Mouse (Mus musculus): ENCODE measurements at regions not wholly inside any gene's neighbourhood (a gene's known extent, or its start where the extent isn't known, plus 50 kb on each side); places are given as distances from the start of the nearest gene placed in this dataset.
"Not testable (repeated sequence)": the region's sequence is repeated elsewhere in the genome, so short reads cannot be mapped to it uniquely, and the experiment has no call there.

GRCm38 (mm10) chrX:50576824-50577223 lies 148.5 kb upstream of the Olfr1324 start:
- ATAC-seq (ENCODE audit: insufficient number of reproducible peaks, insufficient read depth, low FRiP score, low TSS enrichment, low read depth): no peak
- Histone ChIP-seq H3K4me3 (replicated peaks) (no peak overlapping the region), H3K9me3 (no peaks in the 10 kb centered on the region), H3K9ac (replicated peaks) (no peak overlapping the region), H3K4me1 (replicated peaks) (no peaks in the 10 kb centered on the region), H3K27ac (no peak overlapping the region), H3K36me3 (peaks cover 31% of the 10 kb centered on the region; the same call in 1 of the 2 replicates), H3K27me3 (no peaks in the 10 kb centered on the region), H3K4me2 (no peak overlapping the region)
- 60% methylated on average over 7 of the region's 7 CpGs for WGBS

DNA sequence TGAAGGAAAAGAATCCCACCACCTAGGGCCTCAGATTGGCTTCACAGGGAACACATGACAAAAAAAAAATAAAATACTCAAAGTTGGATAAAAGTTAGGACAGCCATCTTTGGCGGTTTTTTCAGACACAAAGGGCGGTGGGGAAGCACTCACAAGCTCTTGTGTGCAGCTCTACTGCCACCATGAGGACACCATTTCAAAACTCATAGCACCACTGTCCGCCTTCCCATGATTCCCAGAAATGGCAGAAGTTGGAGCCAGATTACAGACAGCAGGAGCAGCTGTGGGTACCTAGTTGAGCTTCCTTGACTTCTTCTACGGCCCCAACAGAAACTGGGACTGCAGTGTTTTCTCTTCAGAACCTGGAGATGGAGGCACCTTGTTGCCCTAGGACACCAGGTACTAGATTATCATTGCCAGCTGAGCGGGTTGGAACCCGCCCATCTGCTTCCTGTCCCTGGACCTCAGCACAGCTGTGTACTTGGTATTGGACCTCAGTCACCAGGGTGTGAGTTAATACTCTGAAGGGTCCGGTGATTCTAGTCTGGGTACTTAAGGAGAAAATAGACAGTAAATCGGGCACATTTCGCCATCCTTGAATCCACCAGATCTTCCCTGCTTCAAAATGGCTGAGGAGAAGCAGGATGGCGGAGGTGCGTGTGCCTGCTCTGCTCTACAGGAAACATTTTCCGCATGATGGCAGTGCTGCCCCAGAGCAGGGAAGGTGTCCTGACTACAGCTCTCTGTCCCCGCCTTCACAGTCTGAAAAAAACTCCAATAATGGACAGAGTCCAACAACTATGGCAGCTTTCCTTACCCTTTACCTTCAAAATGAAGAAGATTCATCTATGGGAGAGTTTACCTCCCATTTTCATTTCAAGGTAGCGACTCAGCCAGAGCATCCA lies 144.1 kb upstream of the Olfr1324 start:
- H3K9me3 ChIP-seq; ATAC-seq (ENCODE audit: insufficient number of reproducible peaks, insufficient read depth, low FRiP score, low TSS enrichment, low read depth); H3K27me3 ChIP-seq; H3K4me2 ChIP-seq; H3K4me1 ChIP-seq (replicated peaks); H3K9ac ChIP-seq (replicated peaks); H3K27ac ChIP-seq: not testable (repeated sequence)
- peak overlapping the region; percentile 16; the same call in 1 of the 2 replicates for H3K4me3 ChIP-seq (replicated peaks)
- WGBS: 71% methylated on average over 14 of the region's 14 CpGs
- peaks cover 22% of the 10 kb centered on the region; the same call in 1 of the 2 replicates for H3K36me3 ChIP-seq

GRCm38 (mm10) chrX:50569087-50569486 lies 140.8 kb upstream of the Olfr1324 start:
- H3K4me2 ChIP-seq: no peak overlapping the region
- no peaks in the 10 kb centered on the region for H3K4me1 ChIP-seq (replicated peaks)
- 67% methylated on average over 6 of the region's 6 CpGs for WGBS
- no peaks in the 10 kb centered on the region for H3K27me3 ChIP-seq
- no peak overlapping the region for H3K27ac ChIP-seq
- H3K9me3 ChIP-seq: no peaks in the 10 kb centered on the region
- no peak overlapping the region for H3K4me3 ChIP-seq (replicated peaks)
- no peak overlapping the region for H3K9ac ChIP-seq (replicated peaks)
- H3K36me3 ChIP-seq: peaks cover 31% of the 10 kb centered on the region; the same call in 1 of the 2 replicates
- no peak for ATAC-seq (ENCODE audit: insufficient number of reproducible peaks, insufficient read depth, low FRiP score, low TSS enrichment, low read depth)

DNA sequence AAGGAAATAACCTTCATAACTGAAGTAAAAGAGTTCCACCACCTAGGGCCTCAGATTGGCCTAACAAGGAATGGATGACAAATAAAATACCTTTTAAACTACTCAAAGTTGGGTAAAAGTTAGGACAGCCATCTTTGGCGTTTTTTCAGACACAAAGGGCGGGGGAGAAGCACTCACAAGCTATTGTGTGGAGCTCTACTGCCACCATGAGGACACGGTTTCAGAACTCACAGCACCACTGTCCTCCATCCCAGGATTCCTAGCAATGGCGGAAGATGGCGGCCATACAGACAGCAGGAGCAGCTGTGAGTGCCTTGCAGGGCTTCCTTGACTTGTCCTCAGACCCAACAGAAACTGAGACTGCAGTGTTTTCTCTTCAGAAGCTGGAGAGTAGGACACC lies 138.0 kb upstream of the Olfr1324 start:
- Histone ChIP-seq H3K4me1 (replicated peaks) (no peaks in the 10 kb centered on the region), H3K27me3 (no peaks in the 10 kb centered on the region), H3K9me3 (no peaks in the 10 kb centered on the region), H3K4me2 (no peak overlapping the region), H3K27ac (no peak overlapping the region), H3K4me3 (replicated peaks) (no peak overlapping the region), H3K36me3 (peaks cover 32% of the 10 kb centered on the region; the same call in 1 of the 2 replicates), H3K9ac (replicated peaks) (no peak overlapping the region)
- WGBS: 57% methylated on average over 5 of the region's 5 CpGs
- ATAC-seq (ENCODE audit: insufficient number of reproducible peaks, insufficient read depth, low FRiP score, low TSS enrichment, low read depth): no peak

DNA sequence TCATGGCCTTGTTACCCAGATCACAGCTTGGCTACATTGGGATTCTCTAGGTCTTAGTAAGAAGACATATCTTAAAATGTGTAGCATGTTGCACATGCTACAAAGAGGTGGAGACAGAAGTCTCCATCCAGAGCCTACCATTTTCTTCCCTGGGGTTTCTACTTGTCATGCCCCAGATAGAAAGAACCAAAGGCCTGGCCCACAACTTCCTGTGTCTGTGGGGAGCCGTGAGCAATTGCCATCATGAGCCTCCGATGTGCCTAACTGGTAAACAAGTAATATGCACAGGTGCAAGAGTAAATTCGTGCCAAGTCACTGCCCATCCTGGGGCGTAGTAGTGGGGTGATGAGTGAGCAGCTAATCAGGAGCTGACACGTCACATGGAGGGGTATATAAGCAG lies 136.7 kb upstream of the Olfr1324 start:
- not testable (repeated sequence) for H3K9ac ChIP-seq (replicated peaks); H3K4me1 ChIP-seq (replicated peaks); H3K9me3 ChIP-seq; H3K27ac ChIP-seq; ATAC-seq (ENCODE audit: insufficient number of reproducible peaks, insufficient read depth, low FRiP score, low TSS enrichment, low read depth); H3K27me3 ChIP-seq; H3K4me2 ChIP-seq; H3K4me3 ChIP-seq (replicated peaks)
- H3K36me3 ChIP-seq: peaks cover 32% of the 10 kb centered on the region; the same call in 1 of the 2 replicates
- WGBS: 88% methylated on average over 5 of the region's 5 CpGs

DNA sequence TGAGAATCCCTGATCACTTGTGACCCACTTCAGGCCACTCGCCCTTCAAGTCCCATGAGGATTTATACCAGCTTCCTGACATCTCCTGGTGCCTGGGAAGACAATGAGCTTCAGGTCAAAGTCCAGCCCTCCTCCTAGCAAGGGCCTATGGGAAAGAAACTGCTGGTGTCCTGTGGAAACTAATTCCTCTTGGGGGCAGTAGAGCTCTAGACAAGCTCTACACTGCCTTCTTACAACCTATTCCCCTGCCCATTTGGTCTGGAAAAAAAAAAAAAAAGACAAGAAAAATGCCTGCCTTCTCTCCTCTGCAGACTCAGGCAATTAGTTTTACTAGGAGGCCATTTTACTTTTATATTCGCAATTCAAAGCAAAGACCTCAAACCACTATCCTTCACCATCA lies 132.6 kb upstream of the Olfr1324 start:
- Histone ChIP-seq H3K27ac (no peak overlapping the region), H3K4me2 (no peak overlapping the region), H3K9ac (replicated peaks) (no peak overlapping the region), H3K9me3 (no peaks in the 10 kb centered on the region), H3K27me3 (no peaks in the 10 kb centered on the region), H3K36me3 (peaks cover 14% of the 10 kb centered on the region; the same call in 1 of the 2 replicates), H3K4me3 (replicated peaks) (no peak overlapping the region), H3K4me1 (replicated peaks) (no peaks in the 10 kb centered on the region)
- ATAC-seq (ENCODE audit: insufficient number of reproducible peaks, insufficient read depth, low FRiP score, low TSS enrichment, low read depth): no peak
- WGBS: 39% methylated on average over 2 of the region's 2 CpGs

DNA sequence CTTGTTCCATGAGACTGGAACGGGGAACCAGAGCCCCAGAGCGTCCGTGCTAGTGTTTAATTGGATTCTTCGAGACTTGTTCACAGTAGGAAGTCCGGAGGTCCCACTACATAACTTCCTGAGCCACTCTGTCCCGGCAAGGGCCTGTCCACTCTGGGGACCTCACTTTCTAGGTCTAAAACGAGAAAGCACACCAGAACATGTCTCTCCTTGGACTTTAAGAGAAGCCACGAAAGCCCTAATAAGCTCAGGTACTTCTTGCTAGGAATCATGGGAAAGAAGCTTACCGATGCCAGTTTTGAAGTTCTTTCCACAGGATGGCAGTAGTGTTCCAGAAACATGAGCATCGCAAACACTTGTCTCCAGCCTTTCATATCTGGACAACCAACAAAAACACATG lies 122.0 kb upstream of the Olfr1324 start:
- no peak for ATAC-seq (ENCODE audit: insufficient number of reproducible peaks, insufficient read depth, low FRiP score, low TSS enrichment, low read depth)
- Histone ChIP-seq H3K27ac (0 out of 2 replicates have a peak overlapping the region, but pooled peaks have one; percentile 45), H3K27me3 (no peaks in the 10 kb centered on the region), H3K4me3 (replicated peaks) (peak overlapping the region; percentile 34), H3K36me3 (no peaks in the 10 kb centered on the region), H3K9me3 (no peaks in the 10 kb centered on the region), H3K4me2 (peak overlapping the region; percentile 42), H3K9ac (replicated peaks) (no peak overlapping the region), H3K4me1 (replicated peaks) (no peaks in the 10 kb centered on the region)
- WGBS: 55% methylated on average over 10 of the region's 10 CpGs

DNA sequence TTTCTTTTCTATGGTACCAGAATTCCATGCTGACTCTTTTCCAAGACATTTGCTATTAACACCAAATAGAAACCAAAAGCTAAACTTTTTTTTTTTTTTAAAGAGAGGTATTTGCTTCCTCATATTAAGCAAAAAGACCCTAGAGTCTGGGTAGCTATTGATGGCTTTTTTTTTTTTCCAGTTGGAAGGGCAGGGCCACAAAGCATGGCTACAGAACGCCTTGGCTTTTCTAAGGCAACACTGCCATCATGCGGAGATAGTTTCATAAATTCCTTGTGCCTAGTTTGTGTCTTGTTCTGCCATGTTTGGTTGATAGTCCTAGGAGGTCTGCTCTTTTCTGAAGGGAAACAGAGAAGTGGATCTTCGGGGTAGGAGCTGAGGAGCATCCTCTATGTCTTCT lies 121.4 kb upstream of the Olfr1324 start:
- H3K9ac ChIP-seq (replicated peaks): no peak overlapping the region
- no peak for ATAC-seq (ENCODE audit: insufficient number of reproducible peaks, insufficient read depth, low FRiP score, low TSS enrichment, low read depth)
- no peak overlapping the region for H3K27ac ChIP-seq
- H3K36me3 ChIP-seq: no peaks in the 10 kb centered on the region
- H3K4me1 ChIP-seq (replicated peaks): no peaks in the 10 kb centered on the region
- peak overlapping the region; percentile 34 for H3K4me3 ChIP-seq (replicated peaks)
- no peaks in the 10 kb centered on the region for H3K27me3 ChIP-seq
- peak overlapping the region; percentile 42 for H3K4me2 ChIP-seq
- WGBS: 69% methylated on average over 3 of the region's 3 CpGs
- H3K9me3 ChIP-seq: no peaks in the 10 kb centered on the region

DNA sequence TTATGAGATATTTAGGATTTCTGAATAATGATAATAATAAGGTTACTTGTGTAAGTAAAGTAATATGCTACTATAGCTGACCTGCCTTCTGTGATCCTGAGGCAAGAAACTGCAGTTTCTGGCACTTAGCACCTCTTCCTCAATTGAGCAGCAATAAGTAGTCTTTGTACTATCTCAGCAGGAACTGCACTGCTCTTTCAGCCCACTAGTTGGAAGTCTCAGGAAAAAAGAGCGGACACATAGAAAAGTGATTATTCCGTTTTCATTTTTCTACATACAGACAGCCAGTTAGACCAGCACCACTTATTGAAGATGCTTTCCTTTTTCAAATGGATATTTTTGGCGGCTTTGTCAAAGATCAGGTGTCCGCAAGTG lies 109.5 kb upstream of the Olfr1324 start:
- not testable (repeated sequence) for H3K27me3 ChIP-seq; H3K4me1 ChIP-seq (replicated peaks); H3K36me3 ChIP-seq; ATAC-seq (ENCODE audit: insufficient number of reproducible peaks, insufficient read depth, low FRiP score, low TSS enrichment, low read depth); H3K9me3 ChIP-seq; H3K9ac ChIP-seq (replicated peaks); H3K27ac ChIP-seq
- WGBS: 54% methylated on average over 4 of the region's 4 CpGs
- peak overlapping the region; percentile 41 for H3K4me3 ChIP-seq (replicated peaks)
- peak overlapping the region; percentile 32 for H3K4me2 ChIP-seq

DNA sequence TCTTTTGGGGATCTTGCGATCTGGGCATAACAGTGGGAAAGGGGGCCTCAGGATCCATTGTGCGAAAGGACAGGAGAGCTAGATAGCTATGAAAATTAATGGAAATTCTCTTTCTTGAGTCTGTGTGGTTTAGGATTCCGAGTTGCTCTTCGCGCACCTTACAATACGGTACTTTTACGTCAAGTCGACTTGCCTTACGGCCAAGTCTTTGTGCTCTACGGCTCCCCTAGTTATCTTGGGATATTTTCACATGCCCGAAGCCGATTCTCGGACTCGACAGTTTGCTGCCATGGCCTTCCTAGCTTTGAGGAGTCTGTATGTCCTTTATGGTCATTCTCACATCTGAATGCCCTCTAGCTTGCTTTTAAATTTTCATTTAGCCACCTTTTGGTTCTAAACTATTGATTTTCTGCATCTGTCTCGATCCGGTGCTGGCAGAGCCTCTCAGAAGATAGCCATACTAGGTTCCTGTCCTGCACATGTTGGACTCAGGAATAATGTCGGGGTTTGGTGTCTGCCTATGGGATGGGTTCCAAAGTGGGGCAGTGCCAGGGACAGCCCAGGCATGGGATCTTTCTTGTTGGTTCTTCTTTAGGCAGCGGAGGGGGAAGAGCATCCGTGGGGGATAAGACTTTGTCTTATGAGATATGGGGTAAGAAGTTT lies 109.0 kb upstream of the Olfr1324 start:
- 42% methylated on average over 19 of the region's 19 CpGs for WGBS
- no peaks in the 10 kb centered on the region for H3K27me3 ChIP-seq

DNA sequence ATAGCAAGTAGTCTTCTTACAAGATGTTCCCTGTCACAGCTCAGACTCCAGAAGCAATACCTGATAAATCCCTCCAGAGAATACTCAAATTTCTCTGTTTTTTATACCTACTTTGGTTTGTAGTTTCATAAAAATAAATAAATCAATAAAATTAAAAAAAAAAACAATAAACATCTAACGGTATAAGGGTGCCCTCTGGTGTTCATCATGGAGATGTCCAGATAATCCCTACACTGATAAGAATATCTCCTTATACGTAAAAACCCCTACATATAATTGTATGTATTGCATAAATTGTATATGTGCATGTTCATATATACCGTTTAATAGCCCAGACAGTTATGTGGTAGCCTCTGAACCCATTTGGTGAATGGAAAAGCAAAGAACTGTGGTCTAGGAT lies 75.7 kb upstream of the Olfr1324 start:
- H3K4me1 ChIP-seq (replicated peaks): no peaks in the 10 kb centered on the region
- H3K9ac ChIP-seq (replicated peaks): no peak overlapping the region
- no peaks in the 10 kb centered on the region for H3K36me3 ChIP-seq
- no peak for ATAC-seq (ENCODE audit: insufficient number of reproducible peaks, insufficient read depth, low FRiP score, low TSS enrichment, low read depth)
- H3K27me3 ChIP-seq: no peaks in the 10 kb centered on the region
- 25% methylated on average over 3 of the region's 3 CpGs for WGBS
- H3K4me3 ChIP-seq (replicated peaks): no peak overlapping the region
- no peak overlapping the region for H3K4me2 ChIP-seq
- no peaks in the 10 kb centered on the region for H3K9me3 ChIP-seq
- H3K27ac ChIP-seq: no peak overlapping the region

More for the DNA sequence above, 109.0 kb upstream of the Olfr1324 start:
- no peaks in the 10 kb centered on the region for H3K4me1 ChIP-seq (replicated peaks)
- no peak overlapping the region for H3K27ac ChIP-seq
- peak overlapping the region; percentile 47 for H3K9ac ChIP-seq (replicated peaks)
- H3K36me3 ChIP-seq: no peaks in the 10 kb centered on the region
- no peaks in the 10 kb centered on the region for H3K9me3 ChIP-seq
- ATAC-seq (ENCODE audit: insufficient number of reproducible peaks, insufficient read depth, low FRiP score, low TSS enrichment, low read depth): no peak
- peak overlapping the region; percentile 35 for H3K4me2 ChIP-seq
- peak overlapping the region; percentile 41 for H3K4me3 ChIP-seq (replicated peaks)
